Mouse (Mus musculus): ENCODE measurements around the gene Fgd6. TPM values are rescaled to one million over a fixed set of nuclear protein-coding genes. Genes with fewer than 3 reads are reported as not detected.

The Fgd6 gene
- total and polyA plus RNA-seq, 3 experiments: 1.2 to 2.8 TPM; not detected in 1

- TF ChIP-seq MXI1 (IDR thresholded peaks at IDR 0.05; ENCODE audit: low read depth, low read length) (no peak), GATA1 (IDR thresholded peaks at IDR 0.05; ENCODE audit: low read depth, low read length) (no peak), MYB (IDR thresholded peaks at IDR 0.05; ENCODE audit: low read depth, low read length) (no peak), CHD2 (IDR thresholded peaks at IDR 0.05; ENCODE audit: low read length) (no peak), MAX (IDR thresholded peaks at IDR 0.05; ENCODE audit: low read length) (no peak), MYC (IDR thresholded peaks at IDR 0.05; ENCODE audit: low read depth, low read length) (no peak), USF1 (IDR thresholded peaks at IDR 0.05; ENCODE audit: low read depth, low read length) (no peak), SMC3 (IDR thresholded peaks at IDR 0.05; ENCODE audit: low read depth, low read length) (no peak)
- Histone ChIP-seq H3K9me3 (replicated peaks; ENCODE audit: insufficient read depth, low read length) (no peaks in the 10 kb centered on the region), H3K36me3 (ENCODE audit: control insufficient read depth in 1 of 2, insufficient read depth in 2 of 2, low read length in 2 of 2) (peaks cover 0 to 15% of the 10 kb centered on the region in 2 experiments; a peak in 3 of 4 replicates), H3K4me3 (ENCODE audit: control insufficient read depth in 1 of 2, insufficient read depth in 1 of 2, low read depth in 2 of 2, low read length in 2 of 2) (no peak overlapping the region), H3K79me2 (ENCODE audit: control insufficient read depth, insufficient read depth, low read length, poor library complexity) (no peaks in the 10 kb centered on the region), H3K4me1 (ENCODE audit: control insufficient read depth in 1 of 2, insufficient read depth in 2 of 2, low read length in 2 of 2) (peaks cover 0 to 14% of the 10 kb centered on the region in 2 experiments; a peak in 3 of 4 replicates), H3K27ac (ENCODE audit: control insufficient read depth, low read depth, low read length) (no peak overlapping the region), H3K27me3 (ENCODE audit: control insufficient read depth in 1 of 2, insufficient read depth in 2 of 2, low read length in 2 of 2) (no peaks in the 10 kb centered on the region), H3K9ac (ENCODE audit: control insufficient read depth, low read depth, low read length, poor library complexity, severe bottlenecking) (no peak overlapping the region)
- DNase-seq (ENCODE audit: low read depth, low spot score): no peak
These were observed 57.7 kb downstream of the Fgd6 start for GRCm38 (mm10) chr10:94093534-94093933.

- TF ChIP-seq ELF1 (IDR thresholded peaks at IDR 0.05; ENCODE audit: low read depth, low read length) (no peak), ZC3H11A (IDR thresholded peaks at IDR 0.05; ENCODE audit: low read depth, low read length) (no peak), MAFK (IDR thresholded peaks at IDR 0.05; ENCODE audit: borderline replicate concordance, low read depth, low read length) (no peak), NELFE (IDR thresholded peaks at IDR 0.05; ENCODE audit: low read depth, low read length) (no peak), POLR2AphosphoS2 (IDR thresholded peaks at IDR 0.05; ENCODE audit: low read length) (no peak), TBP (IDR thresholded peaks at IDR 0.05; ENCODE audit: low read depth, low read length) (no peak), MAZ (IDR thresholded peaks at IDR 0.05; ENCODE audit: low read depth, low read length) (no peak), SMC3 (IDR thresholded peaks at IDR 0.05; ENCODE audit: low read depth, low read length) (no peak), RCOR1 (IDR thresholded peaks at IDR 0.05; ENCODE audit: low read depth, low read length) (no peak), MEF2A (IDR thresholded peaks at IDR 0.05; ENCODE audit: extremely low read depth, insufficient replicate concordance, low read depth, low read length, poor library complexity, severe bottlenecking) (no peak), CHD1 (IDR thresholded peaks at IDR 0.05; ENCODE audit: low read depth, low read length) (no peak), RAD21 (IDR thresholded peaks at IDR 0.05; ENCODE audit: low read depth, low read length) (no peak), ETS1 (IDR thresholded peaks at IDR 0.05; ENCODE audit: low read depth, low read length) (no peak), MAX (IDR thresholded peaks at IDR 0.05; ENCODE audit: low read length) (no peak), MXI1 (IDR thresholded peaks at IDR 0.05; ENCODE audit: low read depth, low read length) (no peak), ZKSCAN1 (IDR thresholded peaks at IDR 0.05; ENCODE audit: low read depth, low read length) (no peak)
- peaks cover 0 to 15% of the 10 kb centered on the region in 2 experiments; a peak in 3 of 4 replicates for H3K36me3 ChIP-seq (ENCODE audit: control insufficient read depth in 1 of 2, insufficient read depth in 2 of 2, low read length in 2 of 2)
- H3K27me3 ChIP-seq (ENCODE audit: control insufficient read depth in 1 of 2, insufficient read depth in 2 of 2, low read length in 2 of 2): no peaks in the 10 kb centered on the region
- H3K27ac ChIP-seq (ENCODE audit: control insufficient read depth, low read depth, low read length): no peak overlapping the region
- H3K9me3 ChIP-seq (replicated peaks; ENCODE audit: insufficient read depth, low read length): no peaks in the 10 kb centered on the region
- DNase-seq (ENCODE audit: low read depth, low spot score): no peak
- H3K4me3 ChIP-seq (ENCODE audit: control insufficient read depth in 1 of 2, insufficient read depth in 1 of 2, low read depth in 2 of 2, low read length in 2 of 2): no peak overlapping the region
- H3K9ac ChIP-seq (ENCODE audit: control insufficient read depth, low read depth, low read length, poor library complexity, severe bottlenecking): no peak overlapping the region
- H3K79me2 ChIP-seq (ENCODE audit: control insufficient read depth, insufficient read depth, low read length, poor library complexity): no peaks in the 10 kb centered on the region
- peaks cover 0 to 14% of the 10 kb centered on the region in 2 experiments; a peak in 3 of 4 replicates for H3K4me1 ChIP-seq (ENCODE audit: control insufficient read depth in 1 of 2, insufficient read depth in 2 of 2, low read length in 2 of 2)
These were observed 60.1 kb downstream of the Fgd6 start for GRCm38 (mm10) chr10:94095743-94096465.

All from MEL (cell line).